ENCODE assay signal across 14 mouse cellular contexts in the genomic region with DNA sequence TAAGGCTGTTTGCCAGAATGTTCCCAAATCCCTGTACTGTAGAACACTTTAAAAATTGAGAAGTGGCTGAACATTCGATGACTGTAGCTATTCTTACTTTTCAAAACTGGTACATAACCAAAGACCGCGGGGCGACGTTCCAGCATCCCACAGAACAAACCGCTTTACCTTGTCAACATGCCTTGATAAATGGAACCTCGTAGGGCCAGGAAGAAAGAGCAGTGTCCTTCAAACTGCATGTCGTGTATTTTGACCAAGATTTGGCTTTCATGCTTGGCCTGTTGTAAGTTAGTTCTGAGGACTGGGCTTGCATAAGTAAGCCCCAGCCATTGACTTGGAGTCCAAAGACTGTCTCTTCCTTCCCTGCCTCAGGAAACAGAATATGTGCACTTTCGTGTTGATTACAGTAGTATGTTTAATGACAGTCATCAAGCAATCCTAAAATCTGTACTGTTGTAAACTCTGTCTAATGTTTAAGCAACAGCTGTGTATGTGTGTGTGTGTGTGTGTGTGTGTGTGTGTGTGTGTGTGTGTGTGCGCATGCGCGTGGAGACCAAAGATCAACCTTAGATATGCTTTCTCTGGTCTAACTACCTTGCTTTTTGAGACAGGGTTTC. TPM values are rescaled to one million over a fixed set of nuclear protein-coding genes. Genes with fewer than 3 reads are reported as not detected.
DNase-seq lines count a peak whose midpoint lies in the region; ATAC-seq lines count a peak whose summit lies in the region.
"Had no signal": no experiment of that assay in that cellular context is flagged by ENCODE, and none has a peak within 500 bp of the region (broad histone marks: within the 10 kb centered on the region; RNA-seq: fewer than 3 reads in every experiment).

No protein-coding gene starts in this region.

- ATAC-seq in heart, embryonic 16.5 days (replicated peaks; ENCODE audit: extremely low read depth, insufficient read depth, low FRiP score), result no peak
- no peak for ATAC-seq in liver, embryonic 15.5 days (ENCODE audit: insufficient read depth)
- ATAC-seq in liver, embryonic 12.5 days, result no peak
- no peak for ATAC-seq in forebrain, embryonic 11.5 days (replicated peaks; ENCODE audit: low FRiP score)
- ATAC-seq: CD4-positive, CD25-positive, alpha-beta regulatory T cell, adult 4 months; Patski had no signal

- no peak overlapping the region for H3K4me2 ChIP-seq in heart, embryonic 16.5 days (ENCODE audit: low read depth, low read length)
- H3K4me2 ChIP-seq in liver, embryonic 15.5 days, result no peak overlapping the region
- no peak overlapping the region for H3K4me2 ChIP-seq in liver, embryonic 12.5 days
- no peak overlapping the region for H3K4me2 ChIP-seq in forebrain, embryonic 11.5 days (ENCODE audit: low read depth, low read length, severe bottlenecking)
- H3K4me2 ChIP-seq: hindbrain, embryonic 15.5 days; neural tube, embryonic 13.5 days had no signal

- peak overlapping the region; percentile 18 for H3K27ac ChIP-seq in heart, embryonic 16.5 days (ENCODE audit: low read length)
- 0 out of 2 replicates have a peak overlapping the region, but pooled peaks have one; percentile 3 for H3K27ac ChIP-seq in liver, embryonic 15.5 days (replicated peaks)
- H3K27ac ChIP-seq in liver, embryonic 12.5 days, result no peak overlapping the region
- H3K27ac ChIP-seq in forebrain, embryonic 11.5 days (ENCODE audit: low read depth, low read length), result no peak overlapping the region
- H3K27ac ChIP-seq: heart, embryonic 10.5 days; hindbrain, embryonic 15.5 days; neural tube, embryonic 13.5 days had no signal

- no peak overlapping the region for H3K9ac ChIP-seq in heart, embryonic 16.5 days (ENCODE audit: low read length)
- no peak overlapping the region for H3K9ac ChIP-seq in liver, embryonic 15.5 days
- no peak overlapping the region for H3K9ac ChIP-seq in liver, embryonic 12.5 days
- H3K9ac ChIP-seq in forebrain, embryonic 11.5 days (ENCODE audit: low read length), result no peak overlapping the region
- H3K9ac ChIP-seq: hindbrain, embryonic 15.5 days; neural tube, embryonic 13.5 days had no signal

- H3K4me3 ChIP-seq in heart, embryonic 16.5 days (ENCODE audit: low read length), result no peak overlapping the region
- no peak overlapping the region for H3K4me3 ChIP-seq in liver, embryonic 15.5 days (replicated peaks)
- no peak overlapping the region for H3K4me3 ChIP-seq in liver, embryonic 12.5 days
- H3K4me3 ChIP-seq in forebrain, embryonic 11.5 days (ENCODE audit: low read depth, low read length), result no peak overlapping the region
- H3K4me3 ChIP-seq: heart, embryonic 10.5 days; hindbrain, embryonic 15.5 days; neural tube, embryonic 13.5 days had no signal

- 68% methylated on average over 12 of the region's 12 CpGs for WGBS in heart, embryonic 16.5 days
- 70% methylated on average over 12 of the region's 12 CpGs for WGBS in liver, embryonic 15.5 days (ENCODE audit: insufficient replicate concordance)
- 83% methylated on average over 12 of the region's 12 CpGs for WGBS in liver, embryonic 12.5 days (ENCODE audit: insufficient replicate concordance)
- 93% methylated on average over 12 of the region's 12 CpGs for WGBS in forebrain, embryonic 11.5 days

- H3K27me3 ChIP-seq in heart, embryonic 16.5 days (ENCODE audit: control insufficient read depth, insufficient read depth, low read length), result no peaks in the 10 kb centered on the region
- no peaks in the 10 kb centered on the region for H3K27me3 ChIP-seq in liver, embryonic 15.5 days
- H3K27me3 ChIP-seq in liver, embryonic 12.5 days (replicated peaks), result no peaks in the 10 kb centered on the region
- H3K27me3 ChIP-seq in forebrain, embryonic 11.5 days (ENCODE audit: control insufficient read depth, insufficient read depth, low read length), result no peaks in the 10 kb centered on the region
- H3K27me3 ChIP-seq: hindbrain, embryonic 15.5 days; neural tube, embryonic 13.5 days; Patski had no signal

- no peaks in the 10 kb centered on the region for H3K9me3 ChIP-seq in heart, embryonic 16.5 days (replicated peaks; ENCODE audit: control insufficient read depth, low read length)
- no peaks in the 10 kb centered on the region for H3K9me3 ChIP-seq in liver, embryonic 15.5 days (replicated peaks)
- no peaks in the 10 kb centered on the region for H3K9me3 ChIP-seq in liver, embryonic 12.5 days (replicated peaks)
- no peaks in the 10 kb centered on the region for H3K9me3 ChIP-seq in forebrain, embryonic 11.5 days (ENCODE audit: control insufficient read depth, low read length)
- H3K9me3 ChIP-seq: heart, embryonic 10.5 days; hindbrain, embryonic 15.5 days; neural tube, embryonic 13.5 days had no signal

- no peak for DNase-seq in heart, adult 9 months (ENCODE audit: low spot score in 2 of 2)
- DNase-seq in adrenal gland, postnatal 25 days, result peak; percentile 41
- DNase-seq in kidney, postnatal 36 days, result peak; percentile 40 to 51
- no peak for DNase-seq in thymus, postnatal 25 days
- DNase-seq in forebrain, embryonic 11.5 days (ENCODE audit: low spot score), result no peak
- DNase-seq: cerebellum, adult 11-12 months had no signal

- peaks cover 40% of the 10 kb centered on the region for H3K4me1 ChIP-seq in heart, embryonic 16.5 days (ENCODE audit: control insufficient read depth, insufficient read depth, low read length)
- peaks cover 36% of the 10 kb centered on the region for H3K4me1 ChIP-seq in liver, embryonic 15.5 days (replicated peaks)
- peaks cover 38% of the 10 kb centered on the region for H3K4me1 ChIP-seq in liver, embryonic 12.5 days
- no peaks in the 10 kb centered on the region for H3K4me1 ChIP-seq in forebrain, embryonic 11.5 days (replicated peaks; ENCODE audit: control insufficient read depth, insufficient read depth, low read length)

- no peaks in the 10 kb centered on the region for H3K36me3 ChIP-seq in heart, embryonic 16.5 days (ENCODE audit: control insufficient read depth, insufficient read depth)
- H3K36me3 ChIP-seq in liver, embryonic 15.5 days (replicated peaks), result no peaks in the 10 kb centered on the region
- H3K36me3 ChIP-seq in liver, embryonic 12.5 days, result no peaks in the 10 kb centered on the region
- H3K36me3 ChIP-seq in forebrain, embryonic 11.5 days (ENCODE audit: control insufficient read depth, insufficient read depth, low read length), result no peaks in the 10 kb centered on the region
- H3K36me3 ChIP-seq: heart, embryonic 10.5 days; hindbrain, embryonic 15.5 days; neural tube, embryonic 13.5 days had no signal

RNA-seq across cellular contexts. Expression of a gene that starts 14.4 kb away (rescaled TPM):
- polyA plus RNA-seq in heart, embryonic 16.5 days (2015; fragmentation: Nextera tagmentation; extraction: Ambion mirVana), result 8.1 and 9.3 TPM in 2 replicates
- polyA plus RNA-seq in liver, embryonic 15.5 days (2015; fragmentation: Nextera tagmentation; extraction: Ambion mirVana), result 2.5 and 2.9 TPM in 2 replicates
- polyA plus RNA-seq in liver, embryonic 12.5 days (2016; fragmentation: Nextera tagmentation; extraction: Ambion mirVana), result 3.9 and 4.4 TPM in 2 replicates
- 27.2 and 31.3 TPM in 2 replicates for total RNA-seq in adrenal gland, postnatal 25 days (2021)
- 9.0 and 9.1 TPM in 2 replicates for polyA plus RNA-seq in forebrain, embryonic 11.5 days (2014; fragmentation: Nextera tagmentation; extraction: Ambion mirVana)

Comparison
In these comparisons a context has a peak if more than half of its experiments do, and no peak if none do; other contexts are left out.
1. H3K27ac ChIP-seq: peak in heart, embryonic 16.5 days (single experiment) and liver, embryonic 15.5 days (single experiment); none in liver, embryonic 12.5 days (single experiment) and forebrain, embryonic 11.5 days (single experiment).
2. DNase-seq: peak in adrenal gland, postnatal 25 days (single experiment) and kidney, postnatal 36 days (2 of 2); none in heart, adult 9 months (0 of 2), thymus, postnatal 25 days (single experiment) and forebrain, embryonic 11.5 days (single experiment).